In genomic region chr1:60658383-60658782, GRCm38 (mm10) we compare ENCODE assay signal across 31 mouse cellular contexts. TPM values are rescaled to one million over a fixed set of nuclear protein-coding genes. Genes with fewer than 3 reads are reported as not detected.
DNase-seq lines count a peak whose midpoint lies in the region; ATAC-seq and TF ChIP-seq lines count a peak whose summit lies in the region.
"Had no signal": no experiment of that assay in that cellular context is flagged by ENCODE, and none has a peak within 500 bp of the region (broad histone marks: within the 10 kb centered on the region; RNA-seq: fewer than 3 reads in every experiment).

No protein-coding gene starts in this region.

- H3K36me3 ChIP-seq in heart, postnatal 0 days (replicated peaks; ENCODE audit: control insufficient read depth, insufficient read depth, low read length) = no peaks in the 10 kb centered on the region
- H3K36me3 ChIP-seq in heart, adult 2 months (ENCODE audit: control insufficient read depth, insufficient read depth, low read length) = peaks cover 12% of the 10 kb centered on the region
- H3K36me3 ChIP-seq in hindbrain, embryonic 13.5 days = no peaks in the 10 kb centered on the region
- H3K36me3 ChIP-seq: embryonic facial prominence, embryonic 10.5 days; forebrain, embryonic 10.5 days; heart, embryonic 10.5 days; hindbrain, embryonic 12.5 days; kidney, embryonic 15.5 days; liver, embryonic 13.5 days; lung, embryonic 15.5 days; midbrain, embryonic 15.5 days; stomach, embryonic 15.5 days had no signal

- no peaks in the 10 kb centered on the region for H3K79me2 ChIP-seq in heart, adult 2 months (replicated peaks; ENCODE audit: control insufficient read depth, insufficient read depth, low read length)

- ATAC-seq in heart, postnatal 0 days (ENCODE audit: insufficient read depth, low read depth) = peak; percentile 9; the same call in 1 of the 2 replicates
- ATAC-seq in monocyte, adult 5-6 weeks (replicated peaks; ENCODE audit: insufficient number of reproducible peaks, low FRiP score, low TSS enrichment, poor library complexity, severe bottlenecking) = peak; percentile 44; the same call in 1 of the 2 replicates
- ATAC-seq in hindbrain, embryonic 13.5 days (ENCODE audit: low FRiP score) = no peak
- ATAC-seq: activated CD4-positive, CD25-positive, alpha-beta regulatory T cell, adult 4 months; forebrain, postnatal 0 days; midbrain, embryonic 15.5 days had no signal

- H3K4me3 ChIP-seq in heart, postnatal 0 days (ENCODE audit: low read depth, low read length) = no peak overlapping the region
- H3K4me3 ChIP-seq in heart, adult 2 months = no peak overlapping the region
- H3K4me3 ChIP-seq in hindbrain, embryonic 13.5 days = no peak overlapping the region
- H3K4me3 ChIP-seq: embryonic facial prominence, embryonic 10.5 days; forebrain, embryonic 10.5 days; heart, embryonic 10.5 days; hindbrain, embryonic 12.5 days; kidney, embryonic 15.5 days; liver, embryonic 13.5 days; lung, embryonic 15.5 days; midbrain, embryonic 15.5 days; stomach, embryonic 15.5 days had no signal

- H3K4me2 ChIP-seq in heart, postnatal 0 days (ENCODE audit: low read depth, low read length) = no peak overlapping the region
- H3K4me2 ChIP-seq in hindbrain, embryonic 13.5 days = no peak overlapping the region
- H3K4me2 ChIP-seq: hindbrain, embryonic 12.5 days; kidney, embryonic 15.5 days; liver, embryonic 13.5 days; lung, embryonic 15.5 days; midbrain, embryonic 15.5 days; stomach, embryonic 15.5 days had no signal

- no peak for TF ChIP-seq EP300 in heart, postnatal 0 days (IDR thresholded peaks at IDR 0.05; ENCODE audit: low read depth)
- TF ChIP-seq EP300 in heart, adult 2 months (IDR thresholded peaks at IDR 0.05; ENCODE audit: insufficient read depth, low read depth, low read length) = no peak

- no peak overlapping the region for H3K27ac ChIP-seq in heart, postnatal 0 days (ENCODE audit: low read depth)
- H3K27ac ChIP-seq in heart, adult 2 months = no peak overlapping the region
- H3K27ac ChIP-seq in hindbrain, embryonic 13.5 days = no peak overlapping the region
- H3K27ac ChIP-seq: embryonic facial prominence, embryonic 10.5 days; forebrain, embryonic 10.5 days; hindbrain, embryonic 12.5 days; kidney, embryonic 15.5 days; lung, embryonic 15.5 days; midbrain, embryonic 15.5 days; stomach, embryonic 15.5 days had no signal

- TF ChIP-seq POLR2A in heart, adult 2 months (IDR thresholded peaks at IDR 0.05; ENCODE audit: insufficient read depth, low read depth, low read length) = no peak

- peaks cover 43% of the 10 kb centered on the region for H3K4me1 ChIP-seq in heart, postnatal 0 days (ENCODE audit: control insufficient read depth, insufficient read depth)
- H3K4me1 ChIP-seq in heart, adult 2 months (ENCODE audit: control insufficient read depth, insufficient read depth, low read length) = peaks cover 12% of the 10 kb centered on the region
- H3K4me1 ChIP-seq in hindbrain, embryonic 13.5 days (replicated peaks) = peaks cover 3% of the 10 kb centered on the region; the same call in 1 of the 2 replicates
- H3K4me1 ChIP-seq: forebrain, embryonic 10.5 days; hindbrain, embryonic 12.5 days; midbrain, embryonic 15.5 days had no signal

- intact Hi-C loops in heart, adult 2 months (cut with DNase I) = loop anchor here (2.0 to 10.0 kb wide), 2 partner anchors 92 to 306 kb away; partner anchors contain the start of gene Raph1

- 67% methylated on average over 4 of the region's 4 CpGs for WGBS in heart, postnatal 0 days
- WGBS in heart, adult 2 months = 65% methylated on average over 4 of the region's 4 CpGs
- 91% methylated on average over 4 of the region's 4 CpGs for WGBS in hindbrain, embryonic 13.5 days

- no peaks in the 10 kb centered on the region for H3K9me3 ChIP-seq in heart, postnatal 0 days (replicated peaks; ENCODE audit: control insufficient read depth, low read length)
- H3K9me3 ChIP-seq in hindbrain, embryonic 13.5 days = no peaks in the 10 kb centered on the region
- H3K9me3 ChIP-seq: embryonic facial prominence, embryonic 10.5 days; forebrain, embryonic 10.5 days; heart, embryonic 10.5 days; hindbrain, embryonic 12.5 days; kidney, embryonic 15.5 days; liver, embryonic 13.5 days; lung, embryonic 15.5 days; midbrain, embryonic 15.5 days; stomach, embryonic 15.5 days had no signal

- H3K27me3 ChIP-seq in heart, postnatal 0 days (ENCODE audit: control insufficient read depth, insufficient read depth, low read length) = no peaks in the 10 kb centered on the region
- H3K27me3 ChIP-seq in heart, adult 2 months (ENCODE audit: control insufficient read depth, insufficient read depth, low read length) = no peaks in the 10 kb centered on the region
- no peaks in the 10 kb centered on the region for H3K27me3 ChIP-seq in hindbrain, embryonic 13.5 days
- H3K27me3 ChIP-seq: hindbrain, embryonic 12.5 days; kidney, embryonic 15.5 days; liver, embryonic 13.5 days; lung, embryonic 15.5 days; midbrain, embryonic 15.5 days; stomach, embryonic 15.5 days had no signal

- no peak overlapping the region for H3K9ac ChIP-seq in heart, postnatal 0 days (replicated peaks; ENCODE audit: low read depth, low read length)
- no peak overlapping the region for H3K9ac ChIP-seq in heart, adult 2 months (ENCODE audit: low read depth, low read length)
- no peak overlapping the region for H3K9ac ChIP-seq in hindbrain, embryonic 13.5 days
- H3K9ac ChIP-seq: forebrain, postnatal 0 days; hindbrain, embryonic 12.5 days; kidney, embryonic 15.5 days; liver, embryonic 13.5 days; lung, embryonic 15.5 days; midbrain, embryonic 15.5 days; stomach, embryonic 15.5 days had no signal

- no peak for TF ChIP-seq CTCF in heart, postnatal 0 days (IDR thresholded peaks at IDR 0.05; ENCODE audit: low read depth)
- TF ChIP-seq CTCF in heart, adult 2 months (IDR thresholded peaks at IDR 0.05) = no peak

- DNase-seq in heart, postnatal 0 days (ENCODE audit: low spot score) = no peak
- no peak for DNase-seq in heart, adult 2 months
- peak; percentile 71 for DNase-seq in 3T3-L1 (ENCODE audit: low read depth, low spot score)
- peak; percentile 45 for DNase-seq in fibroblast of lung, adult 2 months (ENCODE audit: low read depth)
- DNase-seq in kidney, postnatal 25 days = no peak
- DNase-seq in embryo, embryonic 10 days (ENCODE audit: low spot score) = no peak
- DNase-seq: adrenal gland, adult 8-10 months; cerebellum, adult 8-10 months; cerebellum, postnatal 36 days; forebrain, postnatal 0 days; gastrocnemius, postnatal 36 days; heart, postnatal 14 days; kidney, postnatal 4 days; layer of hippocampus, adult 9-11 months; liver, embryonic 13.5 days; lung, postnatal 4 days; right cerebral cortex, adult 18-20 months; right cerebral cortex, postnatal 4 days; thymus, adult 2 months; thymus, postnatal 4 days had no signal

RNA-seq across cellular contexts. Expression of gene Cd28, which starts 58.2 kb away (rescaled TPM):
- 0.11 and 0.89 TPM in 2 replicates for total RNA-seq in heart, postnatal 0 days (2014; rRNA removed; ENCODE audit: low replicate concordance)
- polyA plus RNA-seq in heart, postnatal 0 days (2015; fragmentation: Nextera tagmentation; extraction: Ambion mirVana) = 0.45 and 0.48 TPM in 2 replicates
- total RNA-seq in heart, adult 2 months (2021) = 10 to 100 TPM; 11.8 to 15.6 TPM
- 1.2 and 2.4 TPM in 2 replicates for polyA plus RNA-seq in heart, adult 2 months (2012; rRNA removed)
- 19.8 to 27.1 TPM (median 26.7 TPM) in 3 replicates for total RNA-seq in monocyte, adult 5-6 weeks (2017)
- 0.10 and 0.19 TPM in 2 replicates for polyA plus RNA-seq in hindbrain, embryonic 13.5 days (2015; fragmentation: Nextera tagmentation; extraction: Ambion mirVana)

Comparison
In these comparisons a context has a peak if more than half of its experiments do, and no peak if none do; other contexts are left out.
1. DNase-seq: peak in 3T3-L1 (single experiment) and fibroblast of lung, adult 2 months (single experiment); none in heart, postnatal 0 days (single experiment), heart, adult 2 months (0 of 2), kidney, postnatal 25 days (0 of 2) and embryo, embryonic 10 days (single experiment).